Mouse (Mus musculus) testis, postnatal 14 days (tissue): ENCODE measurements at regions not wholly inside any gene's neighbourhood (a gene's known extent, or its start where the extent isn't known, plus 50 kb on each side); places are given as distances from the start of the nearest gene placed in this dataset.

Source experiments
- DNase-seq: peaks from one replicate; pipeline ENCODE4 v3.0.0; 2021; ENCODE audit warnings: low spot score

GRCm38 (mm10) chr14:112465096-112465495, 790.2 kb downstream of the Slitrk5 start:
- DNase-seq: peak; percentile 5

- DNase-seq: no peak
Observed at GRCm38 (mm10) chr14:112466305-112466864, 791.5 kb downstream of the Slitrk5 start.

- DNase-seq: no peak
Observed at GRCm38 (mm10) chr14:112475541-112475940, 800.6 kb downstream of the Slitrk5 start.
